Mouse (Mus musculus): Measurements from ENCODE around the gene Sorbs2. TPM values are rescaled to one million over a fixed set of nuclear protein-coding genes. Genes with fewer than 3 reads are reported as not detected.

The Sorbs2 gene
- polyA plus RNA-seq, 1 experiment from 2014 or later = 9.5 TPM

DNA sequence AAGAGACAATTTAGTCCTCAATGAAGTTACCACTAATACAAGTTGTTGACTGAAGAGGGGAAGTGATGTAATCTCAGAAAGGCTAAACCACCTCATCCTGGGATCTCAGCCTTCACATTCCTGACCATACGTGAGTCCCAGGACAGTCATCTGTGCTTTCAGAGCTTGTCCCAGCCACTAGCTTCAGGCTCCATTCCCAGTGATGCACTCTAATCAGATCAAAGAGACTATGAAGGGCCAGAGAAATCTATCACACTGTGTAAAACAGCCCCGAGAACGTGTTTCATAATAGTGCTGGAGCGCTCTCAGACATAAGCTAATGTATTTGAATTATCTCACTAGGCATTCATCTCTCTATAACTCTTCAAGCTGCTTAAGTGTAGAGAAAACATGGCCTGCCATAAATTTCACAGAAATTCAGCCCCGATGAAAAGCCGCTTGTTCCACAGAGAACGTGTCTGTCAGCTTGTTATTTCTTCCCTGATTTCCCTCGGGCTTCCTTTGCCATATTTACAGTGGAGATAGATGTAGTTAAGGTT, 175.3 kb downstream of the Sorbs2 start:
- Histone ChIP-seq H3K36me3 (replicated peaks) (no peaks in the 10 kb centered on the region), H3K27ac (replicated peaks) (no peak overlapping the region), H3K9me3 (replicated peaks) (no peaks in the 10 kb centered on the region), H3K9ac (no peak overlapping the region), H3K27me3 (no peaks in the 10 kb centered on the region), H3K4me3 (replicated peaks) (no peak overlapping the region), H3K4me2 (no peak overlapping the region), H3K4me1 (replicated peaks) (no peaks in the 10 kb centered on the region)
- no peak for ATAC-seq (ENCODE audit: insufficient read depth)
- WGBS (ENCODE audit: insufficient replicate concordance) = 65% methylated on average over 8 of the region's 8 CpGs

DNA sequence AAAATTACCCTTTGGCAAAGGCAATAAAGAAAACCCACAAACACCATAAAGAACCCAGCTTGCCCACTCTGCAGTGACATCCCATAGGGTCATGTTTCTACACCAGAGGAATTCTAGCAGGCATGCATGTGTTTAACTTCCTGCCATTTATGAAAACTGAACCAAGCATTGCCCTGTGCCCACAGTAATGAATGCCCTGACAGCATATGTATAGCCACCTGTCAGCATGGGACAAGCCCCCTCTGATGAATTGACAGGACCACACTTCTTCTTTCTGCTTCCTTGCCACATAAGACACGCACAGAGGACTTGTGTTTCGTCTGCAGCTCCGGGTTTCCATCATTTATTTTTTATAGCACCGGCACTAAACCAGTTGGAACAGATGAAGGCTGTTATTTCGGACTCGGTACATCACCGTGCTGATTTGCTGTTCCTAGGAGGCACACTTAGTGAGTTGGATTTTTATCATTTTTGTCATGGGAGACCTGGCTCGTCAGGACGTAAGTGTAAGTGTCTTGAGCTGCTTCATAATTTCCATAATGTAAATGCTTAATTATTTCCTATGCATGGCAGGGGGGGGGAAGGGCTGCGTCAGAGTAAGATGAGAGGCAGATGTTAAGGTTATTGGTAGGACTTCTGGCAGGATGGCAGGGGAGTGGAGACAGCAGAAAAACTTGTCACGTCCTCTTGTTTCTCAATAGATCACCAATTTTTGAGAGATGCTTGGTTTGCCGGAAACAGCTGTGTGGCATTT, 180.5 kb downstream of the Sorbs2 start:
- Histone ChIP-seq H3K36me3 (replicated peaks) (no peaks in the 10 kb centered on the region), H3K9ac (no peak overlapping the region), H3K27me3 (no peaks in the 10 kb centered on the region), H3K4me2 (no peak overlapping the region), H3K4me1 (replicated peaks) (no peaks in the 10 kb centered on the region), H3K4me3 (replicated peaks) (no peak overlapping the region), H3K27ac (replicated peaks) (no peak overlapping the region), H3K9me3 (replicated peaks) (no peaks in the 10 kb centered on the region)
- ATAC-seq (ENCODE audit: insufficient read depth) = no peak
- WGBS (ENCODE audit: insufficient replicate concordance) = 65% methylated on average over 12 of the region's 12 CpGs

DNA sequence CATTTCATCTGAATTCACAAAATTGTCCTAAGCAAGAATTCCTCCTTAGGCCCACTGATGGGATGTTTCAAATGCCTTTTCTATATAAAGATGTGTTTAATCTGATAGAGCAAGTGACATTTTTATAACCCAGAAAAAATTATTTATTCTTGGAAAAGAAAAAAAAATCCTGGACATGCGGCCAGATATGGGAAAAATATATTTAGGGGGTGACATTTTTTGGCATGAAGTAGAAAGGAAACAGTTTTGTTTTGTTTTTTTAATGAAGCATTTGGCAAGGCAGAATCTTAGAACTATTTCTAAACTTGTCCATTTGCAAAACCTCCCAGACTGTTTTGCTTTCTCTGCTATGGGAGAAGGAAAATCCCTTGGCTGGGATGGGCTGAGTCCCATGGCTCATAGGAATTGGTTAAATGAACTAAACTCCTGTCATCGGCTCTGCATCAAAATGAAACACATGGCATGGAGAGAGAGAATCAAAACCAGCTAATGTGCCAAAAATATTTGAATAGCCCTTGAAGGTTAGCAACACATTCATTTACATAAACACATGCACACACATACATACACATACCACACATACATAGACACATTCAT, 182.1 kb downstream of the Sorbs2 start:
- H3K4me2 ChIP-seq = no peak overlapping the region
- 68% methylated on average over 2 of the region's 2 CpGs for WGBS (ENCODE audit: insufficient replicate concordance)
- H3K4me1 ChIP-seq (replicated peaks) = no peaks in the 10 kb centered on the region
- no peaks in the 10 kb centered on the region for H3K36me3 ChIP-seq (replicated peaks)
- no peak for ATAC-seq (ENCODE audit: insufficient read depth)
- no peaks in the 10 kb centered on the region for H3K27me3 ChIP-seq
- no peak overlapping the region for H3K4me3 ChIP-seq (replicated peaks)
- H3K27ac ChIP-seq (replicated peaks) = no peak overlapping the region
- no peaks in the 10 kb centered on the region for H3K9me3 ChIP-seq (replicated peaks)
- H3K9ac ChIP-seq = no peak overlapping the region

DNA sequence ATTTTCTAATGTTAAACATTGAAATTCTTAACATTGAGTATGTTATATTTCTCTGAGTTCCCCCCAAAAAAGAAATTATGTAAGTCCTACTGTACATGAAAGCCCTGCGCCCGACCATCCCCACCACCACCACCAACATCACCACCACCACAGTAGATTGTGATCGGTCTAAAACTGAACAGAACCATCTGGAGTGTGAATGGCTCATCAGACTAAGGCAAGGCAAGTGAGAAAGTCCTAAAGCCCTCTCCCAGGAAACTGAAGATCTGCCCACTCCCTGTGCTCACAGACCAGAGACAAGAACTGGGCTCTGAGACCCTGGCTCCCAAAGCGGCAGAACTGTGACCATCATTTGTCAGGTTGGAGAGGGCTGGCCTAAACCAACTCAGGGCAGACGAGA, 192.5 kb downstream of the Sorbs2 start:
- Histone ChIP-seq H3K9ac (no peak overlapping the region), H3K9me3 (replicated peaks) (no peaks in the 10 kb centered on the region), H3K4me2 (no peak overlapping the region), H3K4me1 (replicated peaks) (no peaks in the 10 kb centered on the region), H3K36me3 (replicated peaks) (no peaks in the 10 kb centered on the region), H3K27me3 (no peaks in the 10 kb centered on the region), H3K27ac (replicated peaks) (no peak overlapping the region), H3K4me3 (replicated peaks) (no peak overlapping the region)
- 67% methylated on average over 5 of the region's 5 CpGs for WGBS (ENCODE audit: insufficient replicate concordance)
- no peak for ATAC-seq (ENCODE audit: insufficient read depth)

DNA sequence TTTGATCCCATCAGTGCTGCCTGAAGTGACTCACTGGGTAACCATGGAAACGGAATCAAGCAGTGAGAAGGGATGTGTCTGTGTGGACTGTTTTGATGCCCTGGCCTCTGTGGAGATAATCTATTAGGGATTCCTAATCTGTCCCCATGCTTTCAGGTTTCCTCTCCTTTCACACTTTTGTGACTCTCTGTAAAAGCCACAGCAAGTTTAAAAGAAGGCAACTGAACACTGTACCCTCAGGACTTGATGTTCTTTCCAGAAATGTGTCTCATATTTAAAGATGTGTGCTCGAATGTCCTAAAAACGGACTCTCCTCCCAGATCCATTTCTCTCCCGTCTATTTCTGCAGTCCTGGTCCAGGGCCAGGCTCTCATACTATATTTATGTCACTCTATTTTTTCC, 196.1 kb downstream of the Sorbs2 start:
- Histone ChIP-seq H3K9me3 (replicated peaks) (no peaks in the 10 kb centered on the region), H3K4me1 (replicated peaks) (no peaks in the 10 kb centered on the region), H3K36me3 (replicated peaks) (no peaks in the 10 kb centered on the region), H3K27ac (replicated peaks) (no peak overlapping the region), H3K27me3 (no peaks in the 10 kb centered on the region), H3K4me2 (no peak overlapping the region), H3K9ac (no peak overlapping the region), H3K4me3 (replicated peaks) (no peak overlapping the region)
- no peak for ATAC-seq (ENCODE audit: insufficient read depth)
- WGBS (ENCODE audit: insufficient replicate concordance) = 48% methylated on average over 4 of the region's 4 CpGs

DNA sequence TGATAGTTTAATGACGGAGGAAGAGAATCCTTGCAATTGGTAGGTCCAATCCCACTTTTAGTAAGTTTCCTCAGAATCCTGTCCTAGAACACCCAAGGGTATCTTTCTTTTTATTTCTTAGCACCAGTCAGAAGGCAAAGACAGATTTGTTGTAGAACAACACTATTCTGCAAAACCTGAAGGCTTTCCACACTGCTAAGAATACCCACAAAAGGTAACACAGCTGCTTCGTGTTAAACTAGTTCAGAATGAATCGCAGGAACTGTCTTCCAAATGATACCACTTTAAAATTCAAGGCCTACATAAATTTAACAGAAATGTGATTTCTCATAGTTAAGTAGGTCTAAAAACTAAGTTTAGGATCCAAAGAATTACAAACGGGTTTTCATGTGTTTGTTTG, 201.5 kb downstream of the Sorbs2 start:
- Histone ChIP-seq H3K36me3 (replicated peaks) (no peaks in the 10 kb centered on the region), H3K4me3 (replicated peaks) (no peak overlapping the region), H3K9me3 (replicated peaks) (no peaks in the 10 kb centered on the region), H3K9ac (no peak overlapping the region), H3K27ac (replicated peaks) (no peak overlapping the region), H3K27me3 (no peaks in the 10 kb centered on the region), H3K4me1 (replicated peaks) (no peaks in the 10 kb centered on the region), H3K4me2 (no peak overlapping the region)
- ATAC-seq (ENCODE audit: insufficient read depth) = no peak
- WGBS (ENCODE audit: insufficient replicate concordance) = 69% methylated on average over 4 of the region's 4 CpGs

DNA sequence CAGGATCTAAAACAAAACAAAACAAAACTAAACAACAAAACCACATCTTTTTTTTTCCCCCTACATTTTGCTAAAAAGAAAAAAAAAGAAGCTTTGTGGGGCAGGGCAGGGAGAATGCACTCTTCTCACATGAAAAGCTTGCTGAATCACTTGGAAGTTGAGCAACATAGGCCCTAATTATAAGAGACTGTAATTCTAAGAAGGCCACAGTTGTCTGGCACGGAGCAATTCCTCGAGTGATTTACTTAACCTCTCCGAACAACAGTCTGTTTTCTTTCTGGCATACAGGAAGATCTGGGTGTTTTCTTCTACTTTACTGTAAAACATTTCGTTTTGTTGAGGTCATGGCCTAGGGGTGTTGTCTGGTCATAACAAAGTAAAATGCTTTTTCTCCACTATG, 202.1 kb downstream of the Sorbs2 start:
- WGBS (ENCODE audit: insufficient replicate concordance) = 64% methylated on average over 4 of the region's 4 CpGs
- no peaks in the 10 kb centered on the region for H3K36me3 ChIP-seq (replicated peaks)
- H3K9ac ChIP-seq = no peak overlapping the region
- no peak overlapping the region for H3K27ac ChIP-seq (replicated peaks)
- H3K9me3 ChIP-seq (replicated peaks) = no peaks in the 10 kb centered on the region
- H3K4me3 ChIP-seq (replicated peaks) = no peak overlapping the region
- H3K4me2 ChIP-seq = no peak overlapping the region
- H3K4me1 ChIP-seq (replicated peaks) = no peaks in the 10 kb centered on the region
- ATAC-seq (ENCODE audit: insufficient read depth) = no peak
- H3K27me3 ChIP-seq = no peaks in the 10 kb centered on the region

DNA sequence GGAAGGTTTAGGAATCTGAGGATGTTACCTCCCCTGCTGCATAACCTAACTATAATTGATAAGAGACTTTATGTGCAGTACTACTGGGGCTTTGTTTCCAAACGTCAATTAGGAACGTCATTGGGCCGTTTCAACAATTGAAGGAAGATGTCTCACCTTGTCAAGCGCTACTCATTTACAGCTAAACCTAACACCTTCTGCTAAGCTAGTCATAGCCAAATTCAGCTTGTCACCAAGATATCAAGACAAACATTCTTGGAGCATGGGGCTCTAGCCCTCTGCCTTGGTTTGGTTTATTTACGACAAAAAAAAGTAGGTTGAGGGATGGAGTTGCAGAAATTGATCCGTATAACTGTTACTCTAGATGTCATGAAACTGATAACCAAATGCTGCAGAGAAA, 205.0 kb downstream of the Sorbs2 start:
- Histone ChIP-seq H3K4me2 (no peak overlapping the region), H3K4me1 (replicated peaks) (no peaks in the 10 kb centered on the region), H3K4me3 (replicated peaks) (no peak overlapping the region), H3K27me3 (no peaks in the 10 kb centered on the region), H3K36me3 (replicated peaks) (no peaks in the 10 kb centered on the region), H3K9me3 (replicated peaks) (no peaks in the 10 kb centered on the region), H3K9ac (no peak overlapping the region), H3K27ac (replicated peaks) (no peak overlapping the region)
- no peak for ATAC-seq (ENCODE audit: insufficient read depth)
- WGBS (ENCODE audit: insufficient replicate concordance) = 86% methylated on average over 6 of the region's 6 CpGs

DNA sequence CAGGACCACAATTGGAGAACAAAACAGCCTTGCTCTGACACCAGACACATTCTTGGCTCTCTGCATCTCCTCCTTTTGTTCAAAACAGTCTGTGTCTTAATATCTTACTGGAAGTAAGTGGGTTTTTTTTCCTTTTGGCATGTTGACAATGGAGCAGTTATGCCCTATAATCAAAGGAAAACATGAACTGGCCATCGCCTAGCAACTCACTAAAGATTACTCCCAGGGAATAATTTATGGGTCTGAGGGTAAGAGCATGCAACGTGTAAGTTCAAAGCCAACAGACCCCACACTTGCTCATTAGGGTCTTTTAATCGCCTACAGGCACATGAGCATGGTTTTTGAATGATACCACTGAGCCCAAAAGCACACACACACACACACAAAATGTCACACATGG, 207.2 kb downstream of the Sorbs2 start:
- Histone ChIP-seq H3K36me3 (replicated peaks) (no peaks in the 10 kb centered on the region), H3K4me1 (replicated peaks) (no peaks in the 10 kb centered on the region), H3K9me3 (replicated peaks) (no peaks in the 10 kb centered on the region), H3K4me3 (replicated peaks) (no peak overlapping the region), H3K27ac (replicated peaks) (no peak overlapping the region), H3K27me3 (no peaks in the 10 kb centered on the region), H3K9ac (no peak overlapping the region), H3K4me2 (no peak overlapping the region)
- ATAC-seq (ENCODE audit: insufficient read depth) = no peak
- 39% methylated on average over 3 of the region's 3 CpGs for WGBS (ENCODE audit: insufficient replicate concordance)

DNA sequence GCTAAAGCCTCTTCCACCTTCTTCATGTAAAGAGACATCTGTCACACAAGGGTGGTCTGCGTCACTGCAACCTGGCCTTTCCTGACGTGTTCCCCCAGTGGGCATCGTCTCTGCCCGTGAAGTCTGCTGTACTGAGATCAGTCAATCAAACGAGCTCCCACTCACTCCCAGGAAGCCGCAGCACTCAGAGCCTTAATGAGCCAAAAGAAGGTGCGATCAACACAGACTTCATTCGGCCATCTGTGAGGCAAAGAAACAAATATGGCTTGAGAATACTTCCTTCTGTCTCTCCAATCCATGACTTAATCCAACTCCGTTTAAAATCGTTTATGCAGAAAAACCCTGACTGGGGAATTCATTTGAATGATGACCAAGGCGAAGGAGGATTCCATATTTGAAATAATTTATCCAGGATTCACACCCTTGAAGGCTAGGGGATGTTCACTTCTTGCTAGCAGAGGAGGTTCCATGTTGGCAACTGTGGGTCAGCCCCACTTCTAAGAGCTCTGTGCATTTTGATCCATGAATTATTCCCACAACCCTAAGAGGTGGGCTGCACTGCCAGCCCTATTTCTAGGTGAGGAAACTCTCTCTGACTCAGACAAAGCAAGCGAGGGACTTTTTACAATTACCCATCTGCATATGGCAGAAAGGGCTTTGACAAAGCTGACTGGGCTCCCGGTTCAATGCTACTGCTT, 207.9 kb downstream of the Sorbs2 start:
- no peak for ATAC-seq (ENCODE audit: insufficient read depth)
- no peak overlapping the region for H3K27ac ChIP-seq (replicated peaks)
- no peak overlapping the region for H3K4me3 ChIP-seq (replicated peaks)
- WGBS (ENCODE audit: insufficient replicate concordance) = 65% methylated on average over 13 of the region's 13 CpGs
- no peaks in the 10 kb centered on the region for H3K27me3 ChIP-seq
- no peak overlapping the region for H3K4me2 ChIP-seq
- no peak overlapping the region for H3K9ac ChIP-seq
- H3K9me3 ChIP-seq (replicated peaks) = no peaks in the 10 kb centered on the region
- H3K4me1 ChIP-seq (replicated peaks) = no peaks in the 10 kb centered on the region
- H3K36me3 ChIP-seq (replicated peaks) = no peaks in the 10 kb centered on the region

DNA sequence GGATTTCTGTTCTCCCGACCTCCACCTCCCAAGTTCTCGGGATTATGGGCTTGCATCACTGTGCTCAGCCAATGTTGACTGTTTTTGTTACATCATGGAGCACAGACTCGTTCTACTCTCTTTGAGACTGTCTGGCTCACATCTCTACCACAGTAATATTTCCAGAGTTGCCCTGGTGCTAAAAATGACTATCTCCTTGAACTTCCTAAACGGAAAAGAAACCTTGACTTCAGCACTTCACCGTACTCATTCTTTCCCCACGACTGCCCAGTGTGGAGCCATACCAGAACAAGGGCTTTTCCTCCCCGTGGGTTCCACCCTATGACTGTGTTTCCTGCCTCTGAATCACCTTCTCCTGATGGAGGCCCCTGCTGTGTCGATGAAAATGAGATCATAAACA, 212.2 kb downstream of the Sorbs2 start:
- no peaks in the 10 kb centered on the region for H3K36me3 ChIP-seq (replicated peaks)
- no peak for ATAC-seq (ENCODE audit: insufficient read depth)
- H3K9ac ChIP-seq = no peak overlapping the region
- no peaks in the 10 kb centered on the region for H3K4me1 ChIP-seq (replicated peaks)
- H3K9me3 ChIP-seq (replicated peaks) = no peaks in the 10 kb centered on the region
- H3K27me3 ChIP-seq = no peaks in the 10 kb centered on the region
- WGBS (ENCODE audit: insufficient replicate concordance) = 28% methylated on average over 8 of the region's 8 CpGs
- H3K27ac ChIP-seq (replicated peaks) = no peak overlapping the region
- no peak overlapping the region for H3K4me2 ChIP-seq
- no peak overlapping the region for H3K4me3 ChIP-seq (replicated peaks)

Measured in liver, embryonic 15.5 days (tissue).